Mouse (Mus musculus) embryonic fibroblast, embryonic 13.5 days (primary cell): Measurements from ENCODE around the gene Cacna1d. TPM values are rescaled to one million over a fixed set of nuclear protein-coding genes. Genes with fewer than 3 reads are reported as not detected.

Source experiments
- H3K27ac ChIP-seq: 2 replicates; pipeline ENCODE4 v1.5.1; 2012; ENCODE audit warnings: low read length, control low read depth, inconsistent platforms; ENCODE audit not compliant: insufficient read depth
- H3K4me1 ChIP-seq: 2 replicates; pipeline ENCODE4 v1.6.1; 2011; ENCODE audit warnings: low read length; ENCODE audit not compliant: control insufficient read depth, insufficient read depth
- H3K4me3 ChIP-seq: 2 replicates; pipeline ENCODE4 v1.5.1; 2011; ENCODE audit warnings: mild to moderate bottlenecking, control low read depth, low read length; ENCODE audit not compliant: insufficient read depth
- CTCF ChIP-seq: IDR thresholded peaks from 2 replicates; pipeline ENCODE4 v1.5.1; 2011; ENCODE audit warnings: mild to moderate bottlenecking, control low read depth, low read length, moderate library complexity, borderline replicate concordance; ENCODE audit not compliant: insufficient read depth
- POLR2A ChIP-seq: IDR thresholded peaks from 2 replicates; pipeline ENCODE4 v1.6.1; 2011; ENCODE audit warnings: low read depth, mild to moderate bottlenecking, control low read depth, low read length, moderate library complexity
- polyA plus RNA-seq: library from polyadenylated mRNA; stranded (reverse); fragments of >200 nt; gene quantifications from 2 replicates; pipeline ENCODE4 v1.2.4, GENCODE M21; 2011; ENCODE audit warnings: low read depth; ENCODE audit not compliant: missing spikeins, insufficient read length

Gene Cacna1d
- polyA plus RNA-seq, 1 experiment = not detected

DNA sequence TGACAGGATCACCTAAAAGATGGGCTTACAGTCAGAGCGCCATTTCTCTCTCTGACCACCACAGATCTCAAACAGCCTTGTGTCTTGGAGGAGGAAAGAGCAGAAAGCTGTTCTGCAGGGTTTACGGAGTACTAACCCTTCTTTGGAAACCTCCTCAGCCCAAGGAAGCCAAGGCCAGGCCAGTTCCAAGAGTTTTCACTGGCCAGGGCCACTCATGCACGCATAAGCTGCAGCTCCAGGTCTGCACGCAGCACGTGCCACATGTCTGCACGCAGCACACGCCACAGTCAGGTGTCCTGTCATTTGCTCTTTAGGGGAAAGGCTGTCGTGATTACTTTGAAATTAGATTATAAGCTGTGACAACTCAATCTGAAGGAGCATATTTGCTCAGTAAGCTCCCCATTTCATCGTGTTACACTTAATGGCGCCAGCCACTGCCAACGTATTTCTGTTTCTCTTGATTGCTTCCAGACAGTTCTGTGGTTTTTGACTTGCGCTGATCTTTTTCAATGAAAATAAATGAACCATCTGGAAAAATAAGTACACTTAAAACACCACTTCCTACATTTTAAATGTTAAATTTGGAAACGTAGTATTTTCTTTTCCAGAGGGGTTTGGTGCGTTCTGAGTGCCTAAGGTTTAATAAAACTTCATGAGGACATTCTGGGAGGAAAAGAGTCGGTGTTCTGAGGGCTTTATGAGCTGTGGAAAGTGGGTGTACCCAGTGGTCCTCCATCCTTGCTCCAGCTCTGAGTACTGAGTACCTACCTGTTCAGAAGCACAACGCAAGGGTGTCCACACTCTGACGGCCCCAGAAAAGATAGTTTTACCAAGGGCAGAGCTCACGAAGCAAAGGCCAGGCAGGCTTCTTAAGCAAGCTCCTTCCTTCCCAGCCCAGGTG lies 308.4 kb downstream of the Cacna1d start:
- no peaks in the 10 kb centered on the region for H3K4me1 ChIP-seq
- no peak for TF ChIP-seq POLR2A
- no peak for TF ChIP-seq CTCF
- H3K4me3 ChIP-seq = no peak overlapping the region
- no peak overlapping the region for H3K27ac ChIP-seq

DNA sequence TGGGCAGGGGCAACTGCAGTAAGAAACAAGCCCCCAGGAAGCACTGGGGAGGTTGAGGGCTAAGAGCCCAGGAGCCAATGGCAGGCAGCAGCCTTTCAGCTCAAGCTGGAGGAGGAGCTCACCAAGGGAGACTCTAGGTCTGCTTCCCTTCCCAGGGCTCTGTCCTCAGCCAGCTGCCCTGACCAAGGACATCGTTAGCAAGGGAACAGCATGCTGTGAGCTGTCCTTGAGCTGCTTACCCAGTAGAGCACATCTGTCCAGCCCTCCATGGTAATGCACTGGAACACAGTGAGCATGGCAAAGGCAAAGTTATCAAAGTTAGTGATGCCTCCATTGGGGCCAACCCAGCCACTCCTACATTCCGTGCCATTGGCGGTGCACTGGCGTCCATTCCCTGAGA lies 312.9 kb downstream of the Cacna1d start:
- no peak for TF ChIP-seq POLR2A
- no peak for TF ChIP-seq CTCF
- H3K27ac ChIP-seq = no peak overlapping the region
- no peaks in the 10 kb centered on the region for H3K4me1 ChIP-seq
- no peak overlapping the region for H3K4me3 ChIP-seq

DNA sequence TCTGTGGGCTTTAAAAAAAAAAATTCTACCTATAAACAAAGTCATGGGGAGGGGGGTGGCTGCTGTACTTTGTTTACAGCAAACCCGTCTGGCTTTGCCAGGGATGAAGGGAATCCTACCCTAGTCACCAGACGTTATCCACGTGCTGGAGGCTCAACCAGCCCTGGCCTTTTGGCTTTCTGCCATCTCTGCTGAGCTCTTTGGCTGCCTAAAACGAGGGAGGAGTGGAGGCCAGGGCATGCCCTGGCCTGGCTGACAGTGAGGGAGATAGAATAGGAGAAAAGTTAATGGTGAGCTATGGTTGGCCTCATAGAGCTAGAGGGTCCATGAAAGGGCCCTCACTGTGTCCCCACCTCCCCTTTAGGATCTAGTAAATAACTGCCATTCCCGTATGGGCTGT lies 313.4 kb downstream of the Cacna1d start:
- H3K4me3 ChIP-seq = no peak overlapping the region
- TF ChIP-seq POLR2A (no peak), CTCF (no peak)
- H3K4me1 ChIP-seq = no peaks in the 10 kb centered on the region
- no peak overlapping the region for H3K27ac ChIP-seq

DNA sequence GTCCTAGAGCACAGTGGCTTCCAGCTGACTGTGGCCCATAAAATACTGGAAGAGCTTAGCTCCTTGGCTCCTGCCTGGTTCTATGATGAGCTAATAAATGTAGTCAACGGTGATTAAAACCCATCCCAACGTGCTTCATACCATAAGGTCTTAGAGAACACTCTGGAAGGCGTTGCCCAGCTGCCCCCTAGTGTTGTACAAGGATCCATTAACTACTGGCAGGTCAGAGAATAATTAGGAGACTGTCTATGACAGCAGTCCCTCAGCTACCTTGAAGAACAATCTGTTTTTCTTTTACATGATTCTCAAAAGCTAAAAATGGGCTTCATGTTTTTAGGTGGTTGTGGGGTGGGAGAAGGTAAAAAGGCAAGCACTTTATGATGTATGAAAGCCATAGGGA lies 315.9 kb downstream of the Cacna1d start:
- TF ChIP-seq POLR2A (no peak), CTCF (no peak)
- Histone ChIP-seq H3K27ac (no peak overlapping the region), H3K4me3 (no peak overlapping the region), H3K4me1 (no peaks in the 10 kb centered on the region)

DNA sequence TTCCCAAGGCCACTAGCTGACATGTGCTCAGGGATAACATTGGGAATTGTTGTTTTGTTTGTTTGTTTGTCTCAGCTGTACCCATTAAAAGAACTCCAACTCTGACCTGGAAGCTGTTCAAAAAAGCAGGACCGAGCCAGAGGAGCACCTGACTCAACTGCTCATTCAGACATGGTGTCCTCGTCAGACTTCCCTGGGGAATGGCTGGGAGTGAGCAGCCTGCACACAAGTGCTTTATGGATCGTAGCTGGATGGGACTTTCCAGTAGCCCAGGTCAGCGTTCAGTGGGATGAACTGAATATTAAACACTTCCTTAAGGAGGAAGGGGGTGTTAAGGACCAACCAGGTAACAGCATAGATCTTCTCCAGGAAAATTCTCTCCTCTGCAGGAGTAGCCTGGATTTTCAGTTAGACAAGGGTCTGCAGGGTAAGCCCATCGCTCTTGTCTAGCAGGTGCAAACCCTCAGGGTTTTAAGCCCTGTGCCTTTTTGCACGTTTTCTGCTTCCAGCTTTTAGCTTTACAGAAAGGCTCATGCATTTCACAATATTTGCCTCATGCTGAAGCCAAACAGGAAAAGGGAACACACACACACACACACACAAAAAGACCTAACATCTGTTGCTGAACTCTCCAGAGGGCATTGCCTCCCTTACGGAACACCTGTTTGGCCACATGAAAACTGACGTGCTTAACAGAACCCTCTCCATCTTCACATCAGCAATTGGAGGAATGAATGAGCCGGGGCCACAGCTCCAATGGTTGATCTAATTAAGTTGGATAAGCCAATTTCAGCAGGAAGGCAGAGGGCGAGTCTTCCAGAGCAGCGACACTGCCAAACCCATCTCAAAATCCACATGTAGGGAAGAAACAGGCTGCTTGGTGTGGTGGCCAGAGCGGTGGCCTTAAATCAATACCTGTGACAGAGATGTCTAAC lies 318.2 kb downstream of the Cacna1d start:
- Histone ChIP-seq H3K27ac (no peak overlapping the region), H3K4me1 (no peaks in the 10 kb centered on the region)
- no peak for TF ChIP-seq CTCF
- no peak for TF ChIP-seq POLR2A

DNA sequence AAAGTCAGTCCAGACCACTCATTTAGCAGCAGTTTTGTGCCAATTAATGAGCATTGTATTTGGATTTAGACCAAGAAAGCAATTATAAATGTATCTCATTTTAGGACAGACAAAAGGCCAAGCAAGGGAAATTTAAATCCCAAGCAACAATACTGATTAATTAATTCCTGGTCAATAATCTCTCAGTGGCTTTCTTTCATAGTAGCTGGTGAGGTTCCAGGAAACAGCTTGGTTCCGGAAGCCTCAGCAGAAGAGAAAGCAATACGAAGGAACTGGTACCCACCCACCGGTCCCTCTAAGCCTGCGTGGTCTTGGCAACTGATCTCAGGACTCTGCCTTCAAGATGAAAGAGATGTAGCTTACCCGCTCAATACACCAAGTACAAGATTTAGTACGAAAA lies 319.7 kb downstream of the Cacna1d start:
- no peak for TF ChIP-seq POLR2A
- TF ChIP-seq CTCF = no peak
- H3K4me3 ChIP-seq = no peak overlapping the region
- H3K27ac ChIP-seq = no peak overlapping the region
- no peaks in the 10 kb centered on the region for H3K4me1 ChIP-seq

More for the DNA sequence above, 318.2 kb downstream of the Cacna1d start:
- H3K4me3 ChIP-seq = no peak overlapping the region

DNA sequence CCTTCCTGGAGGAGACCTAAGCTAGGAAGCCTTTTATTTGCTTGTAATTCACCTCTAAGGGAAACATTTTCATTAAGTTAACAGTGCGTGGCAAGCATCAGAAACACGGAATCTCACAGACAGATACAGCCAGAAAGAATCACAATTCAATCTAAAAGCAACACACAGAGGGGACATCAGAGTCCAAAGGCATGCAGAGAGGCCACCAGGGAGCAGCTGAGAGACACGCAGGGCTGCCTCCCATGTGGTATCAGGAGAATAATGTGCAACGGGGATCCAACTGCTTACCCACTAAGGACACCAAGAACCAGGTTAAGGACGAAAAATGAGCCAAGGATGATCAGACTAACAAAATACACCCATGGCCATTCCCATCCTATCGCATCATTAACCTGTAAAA lies 320.2 kb downstream of the Cacna1d start:
- no peaks in the 10 kb centered on the region for H3K4me1 ChIP-seq
- H3K27ac ChIP-seq = no peak overlapping the region
- H3K4me3 ChIP-seq = no peak overlapping the region
- no peak for TF ChIP-seq POLR2A
- TF ChIP-seq CTCF = no peak

DNA sequence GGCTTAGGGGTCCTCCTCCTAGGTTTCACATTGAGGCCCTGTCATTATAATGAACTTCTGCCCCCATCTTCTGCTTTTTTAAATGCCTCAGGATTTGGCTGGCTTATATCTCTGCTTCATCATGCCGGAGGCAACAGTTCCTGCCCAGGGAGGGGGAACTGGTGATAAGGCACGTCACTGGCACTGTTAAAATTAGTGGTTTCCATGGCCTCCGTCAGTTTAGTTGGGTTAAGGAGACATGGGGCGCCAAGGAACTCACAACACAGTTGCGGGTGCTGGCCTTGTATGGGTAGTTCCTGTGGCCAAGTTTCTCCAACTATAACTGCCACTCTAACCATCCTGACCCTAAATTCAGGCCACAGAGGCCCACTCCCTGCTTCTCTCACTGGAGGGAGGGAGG lies 321.8 kb downstream of the Cacna1d start:
- H3K4me3 ChIP-seq = no peak overlapping the region
- H3K27ac ChIP-seq = no peak overlapping the region
- no peak for TF ChIP-seq POLR2A
- no peak for TF ChIP-seq CTCF
- H3K4me1 ChIP-seq = no peaks in the 10 kb centered on the region

DNA sequence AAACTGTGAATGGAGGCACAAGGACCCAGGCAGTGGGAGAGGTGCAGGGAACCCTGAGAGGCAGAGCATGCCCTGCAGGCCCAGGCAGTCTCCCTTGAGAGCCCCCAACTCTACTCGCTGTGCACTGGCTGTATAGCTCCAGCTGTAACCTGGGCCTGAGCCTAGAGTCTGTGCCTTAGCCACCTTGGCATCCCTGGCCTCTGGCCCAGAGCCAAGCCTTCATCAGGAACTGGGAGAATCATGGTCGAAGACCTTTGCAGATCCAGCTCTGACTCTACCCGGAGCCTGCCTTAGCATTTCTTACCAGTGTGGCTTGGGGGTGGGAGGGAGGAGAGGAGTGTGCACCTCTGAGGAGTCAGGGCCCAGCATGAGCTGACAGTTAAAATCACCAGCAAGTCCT lies 322.4 kb downstream of the Cacna1d start:
- Histone ChIP-seq H3K4me3 (no peak overlapping the region), H3K4me1 (no peaks in the 10 kb centered on the region), H3K27ac (no peak overlapping the region)
- TF ChIP-seq POLR2A = no peak
- TF ChIP-seq CTCF = no peak
